Mouse (Mus musculus) hindbrain, embryonic 11.5 days (tissue): ENCODE data around the gene Myg1. TPM values are rescaled to one million over a fixed set of nuclear protein-coding genes. Genes with fewer than 3 reads are reported as not detected.

Source experiments
- ATAC-seq: fragments of 200-750 bp; cut with Nextera tagmentation; 2 replicates; pipeline ENCODE4 v1.8.0; 2017; ENCODE audit warnings: mild to moderate bottlenecking, moderate TSS enrichment, moderate library complexity; ENCODE audit not compliant: low FRiP score
- DNase-seq: peaks from one replicate; pipeline ENCODE4 v3.0.0-alpha.2; 2015; ENCODE audit warnings: low spot score
- H3K27ac ChIP-seq: fragments of 300-500 bp; sonication (generic); 2 replicates; pipeline ENCODE4 v1.5.1; 2014; ENCODE audit warnings: mild to moderate bottlenecking, low read depth, low read length
- H3K27me3 ChIP-seq: fragments of 300-500 bp; sonication (generic); 2 replicates; pipeline ENCODE4 v1.6.1; 2014; ENCODE audit warnings: mild to moderate bottlenecking, low read length, moderate library complexity, mixed read lengths; ENCODE audit not compliant: control insufficient read depth, insufficient read depth
- H3K36me3 ChIP-seq: fragments of 300-500 bp; sonication (generic); 2 replicates; pipeline ENCODE4 v1.6.1; 2014; ENCODE audit warnings: mild to moderate bottlenecking, low read length, moderate library complexity, mixed read lengths; ENCODE audit not compliant: control insufficient read depth, insufficient read depth
- H3K4me1 ChIP-seq: fragments of 300-500 bp; sonication (generic); replicated peaks from 2 replicates; pipeline ENCODE4 v1.6.1; 2014; ENCODE audit warnings: low read length, mixed read lengths; ENCODE audit not compliant: control insufficient read depth, insufficient read depth
- H3K4me2 ChIP-seq: fragments of 300-500 bp; sonication (generic); replicated peaks from 2 replicates; pipeline ENCODE4 v1.6.1; 2014; ENCODE audit warnings: mild to moderate bottlenecking, low read depth, low read length
- H3K4me3 ChIP-seq: fragments of 300-500 bp; sonication (generic); 2 replicates; pipeline ENCODE4 v1.5.1; 2014; ENCODE audit warnings: low read depth, low read length
- H3K9ac ChIP-seq: fragments of 300-500 bp; sonication (generic); 2 replicates; pipeline ENCODE4 v1.6.1; 2014; ENCODE audit warnings: low read depth, low read length
- H3K9me3 ChIP-seq: fragments of 300-500 bp; sonication (generic); 2 replicates; pipeline ENCODE4 v1.6.1; 2016; ENCODE audit warnings: low read length; ENCODE audit not compliant: control insufficient read depth
- WGBS: fragments of 180-500 bp; shearing (Covaris S2); extraction: QIAGEN DNeasy Blood & Tissue Kit; methylation state at CpG from one replicate; pipeline ENCODE4 v1.1.7; 2014; 5-methylcytosine and 5-hydroxymethylcytosine counted together
- polyA plus RNA-seq: library from polyadenylated mRNA; unstranded; fragments of >200 nt; fragmentation: Nextera tagmentation; extraction: Ambion mirVana; gene quantifications from 2 replicates; pipeline ENCODE4 v1.2.1, GENCODE M21; 2014

Myg1 gene
- polyA plus RNA-seq = 104 TPM in 2 replicates

GRCm38 (mm10) chr15:102331610-102332015 lies at the start of gene Myg1:
Gene Myg1 (plus strand): TSS chr15:102331709.
- H3K9ac ChIP-seq = peak within 1 kb of the TSS; percentile 69
- H3K4me2 ChIP-seq = peak within 1 kb of the TSS; percentile 72
- no peaks in the 10 kb centered on the region for H3K9me3 ChIP-seq
- peaks cover 6% of the 10 kb centered on the region for H3K4me1 ChIP-seq
- WGBS = 1% methylated on average over 30 of the region's 30 CpGs
- DNase-seq (peak; percentile 92), ATAC-seq (peak; percentile 96)
- H3K4me3 ChIP-seq = peak within 1 kb of the TSS; percentile 81
- H3K27me3 ChIP-seq = no peaks in the 10 kb centered on the region
- no peak within 1 kb of the TSS for H3K27ac ChIP-seq
- H3K36me3 ChIP-seq = no peaks in the 10 kb centered on the region

DNA sequence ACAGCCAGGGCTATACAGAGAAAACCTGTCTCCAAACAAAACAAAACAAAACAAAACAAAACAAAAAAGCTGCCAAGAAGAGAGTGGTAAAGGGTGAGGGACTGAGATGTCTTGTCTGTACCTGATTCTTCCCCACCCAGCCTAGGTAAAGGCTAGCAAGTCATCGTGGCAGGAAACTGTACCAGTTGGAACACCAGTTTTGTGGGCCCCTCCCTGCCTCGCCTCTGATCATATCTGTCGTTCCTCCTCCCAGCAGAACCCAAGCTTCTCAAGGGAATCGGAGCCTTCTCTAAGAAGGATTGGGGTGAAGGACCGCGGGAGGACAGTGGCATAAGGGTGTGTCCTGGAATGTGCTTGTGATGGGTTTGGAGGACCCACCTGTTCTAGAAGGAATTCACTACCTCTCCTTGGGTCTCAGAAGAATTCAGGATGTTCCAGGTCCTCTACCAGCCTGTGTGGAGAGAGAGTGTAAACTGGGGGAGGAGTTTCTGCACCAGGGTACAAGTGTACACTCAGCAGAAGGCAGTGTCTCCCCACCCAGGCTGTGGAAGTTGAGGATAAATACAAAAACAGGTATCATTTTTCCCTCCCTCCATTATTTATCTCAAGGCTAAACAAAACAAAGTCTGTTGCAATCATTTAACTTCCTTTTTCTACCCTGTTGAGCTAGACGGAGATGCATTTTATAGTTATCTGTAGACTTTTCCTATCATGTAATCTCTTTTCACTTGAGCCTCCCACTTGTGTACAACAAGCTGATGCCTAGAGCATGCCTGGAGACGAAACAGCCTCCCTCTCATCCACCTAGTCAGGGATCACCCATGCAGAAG lies 48.8 kb upstream of the Myg1 start:
- WGBS = 89% methylated on average over 8 of the region's 8 CpGs
- no peak overlapping the region for H3K9ac ChIP-seq
- DNase-seq (no peak), ATAC-seq (no peak)
- H3K36me3 ChIP-seq = 0 out of 2 replicates have a peak, but pooled peaks cover 4% of the 10 kb centered on the region
- H3K27me3 ChIP-seq = no peaks in the 10 kb centered on the region
- H3K9me3 ChIP-seq = no peaks in the 10 kb centered on the region
- no peak overlapping the region for H3K4me3 ChIP-seq
- no peak overlapping the region for H3K4me2 ChIP-seq
- no peak overlapping the region for H3K27ac ChIP-seq
- H3K4me1 ChIP-seq = peaks cover 5% of the 10 kb centered on the region; the same call in 1 of the 2 replicates

GRCm38 (mm10) chr15:102283648-102284047 lies 47.9 kb upstream of the Myg1 start:
- no peak overlapping the region for H3K4me2 ChIP-seq
- ATAC-seq (no peak), DNase-seq (no peak)
- no peaks in the 10 kb centered on the region for H3K9me3 ChIP-seq
- 85% methylated on average over 3 of the region's 3 CpGs for WGBS
- no peaks in the 10 kb centered on the region for H3K27me3 ChIP-seq
- 0 out of 2 replicates have a peak, but pooled peaks cover 4% of the 10 kb centered on the region for H3K36me3 ChIP-seq
- no peak overlapping the region for H3K27ac ChIP-seq
- H3K4me1 ChIP-seq = peaks cover 5% of the 10 kb centered on the region; the same call in 1 of the 2 replicates
- H3K9ac ChIP-seq = no peak overlapping the region
- no peak overlapping the region for H3K4me3 ChIP-seq

DNA sequence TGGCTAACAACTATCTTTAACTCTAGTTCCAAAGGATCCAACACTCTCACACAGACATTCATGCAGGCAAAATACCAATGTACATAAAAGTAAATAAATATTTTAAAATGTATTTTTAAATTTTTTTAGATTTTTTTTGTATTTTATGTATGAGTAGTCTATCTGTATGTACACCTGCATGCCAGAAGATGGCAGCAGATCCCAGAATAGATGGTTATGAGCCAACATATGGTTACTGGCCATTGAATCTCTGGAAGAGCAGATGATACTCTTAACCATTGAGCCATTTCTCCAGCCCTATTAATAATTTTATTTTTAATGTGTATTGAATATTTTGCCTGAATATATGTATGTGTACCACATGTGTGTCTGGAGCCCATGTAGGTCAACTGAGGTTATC lies 44.1 kb upstream of the Myg1 start:
- H3K9me3 ChIP-seq = no peaks in the 10 kb centered on the region
- H3K4me2 ChIP-seq = no peak overlapping the region
- ATAC-seq (no peak), DNase-seq (peak; percentile 40)
- H3K27me3 ChIP-seq = no peaks in the 10 kb centered on the region
- H3K36me3 ChIP-seq = no peaks in the 10 kb centered on the region
- no peaks in the 10 kb centered on the region for H3K4me1 ChIP-seq
- no peak overlapping the region for H3K27ac ChIP-seq
- no peak overlapping the region for H3K9ac ChIP-seq
- no peak overlapping the region for H3K4me3 ChIP-seq

- no peak within 1 kb of the TSS for H3K27ac ChIP-seq
Observed at GRCm38 (mm10) chr15:102295633-102296367, 35.7 kb upstream of the Myg1 start, which contains the start of gene Espl1. Gene Espl1 (plus strand): TSS chr15:102296266.

GRCm38 (mm10) chr15:102296368-102297006 lies 35.0 kb upstream of the Myg1 start:
- Histone ChIP-seq H3K36me3 (0 out of 2 replicates have a peak, but pooled peaks cover 10% of the 10 kb centered on the region), H3K9ac (peak overlapping the region; percentile 65), H3K27ac (no peak overlapping the region), H3K4me2 (peak overlapping the region; percentile 86), H3K4me1 (peaks cover 4% of the 10 kb centered on the region; the same call in 1 of the 2 replicates), H3K4me3 (peak overlapping the region; percentile 68), H3K9me3 (no peaks in the 10 kb centered on the region), H3K27me3 (no peaks in the 10 kb centered on the region)
- ATAC-seq (peak; percentile 70), DNase-seq (no peak)
- WGBS = 6% methylated on average over 24 of the region's 24 CpGs

More at GRCm38 (mm10) chr15:102295633-102296367, 35.7 kb upstream of the Myg1 start, which contains the start of gene Espl1:
- peak; percentile 97 for DNase-seq
- H3K4me1 ChIP-seq = peaks cover 4% of the 10 kb centered on the region; the same call in 1 of the 2 replicates
- 8% methylated on average over 25 of the region's 25 CpGs for WGBS
- H3K4me2 ChIP-seq = peak within 1 kb of the TSS; percentile 86
- no peaks in the 10 kb centered on the region for H3K9me3 ChIP-seq
- ATAC-seq = peak; percentile 99
- no peaks in the 10 kb centered on the region for H3K27me3 ChIP-seq
- H3K36me3 ChIP-seq = 0 out of 2 replicates have a peak, but pooled peaks cover 9% of the 10 kb centered on the region
- H3K4me3 ChIP-seq = peak within 1 kb of the TSS; percentile 68
- peak within 1 kb of the TSS; percentile 65 for H3K9ac ChIP-seq

GRCm38 (mm10) chr15:102302542-102302941 lies 29.0 kb upstream of the Myg1 start:
- no peaks in the 10 kb centered on the region for H3K9me3 ChIP-seq
- WGBS = 88% methylated on average over 6 of the region's 6 CpGs
- H3K27ac ChIP-seq = no peak overlapping the region
- H3K36me3 ChIP-seq = peaks cover 17% of the 10 kb centered on the region
- H3K9ac ChIP-seq = no peak overlapping the region
- H3K4me1 ChIP-seq = no peaks in the 10 kb centered on the region
- no peaks in the 10 kb centered on the region for H3K27me3 ChIP-seq
- H3K4me2 ChIP-seq = no peak overlapping the region
- DNase-seq = no peak
- no peak overlapping the region for H3K4me3 ChIP-seq
- ATAC-seq = no peak

DNA sequence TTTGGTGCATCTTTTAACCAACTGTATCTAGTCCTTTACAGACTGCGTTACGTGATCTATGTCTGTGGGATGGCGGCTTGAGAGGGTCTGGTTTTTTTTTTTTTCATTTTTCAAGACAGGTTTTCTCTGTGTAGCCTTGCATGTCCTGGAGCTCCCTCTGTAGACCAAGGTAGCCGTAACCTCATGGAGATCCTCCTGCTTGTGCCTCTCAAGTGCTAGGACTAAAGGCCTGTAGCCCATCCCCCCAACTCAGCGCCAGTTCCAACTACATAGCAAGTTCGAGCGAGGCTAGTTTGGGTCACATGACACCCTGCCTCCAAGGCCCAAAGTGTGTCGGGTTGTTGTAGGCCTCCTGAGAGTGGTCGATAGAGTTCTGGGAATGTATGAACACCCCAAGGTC lies 22.8 kb upstream of the Myg1 start:
- 87% methylated on average over 9 of the region's 9 CpGs for WGBS
- Histone ChIP-seq H3K4me1 (no peaks in the 10 kb centered on the region), H3K27me3 (no peaks in the 10 kb centered on the region), H3K27ac (no peak overlapping the region), H3K4me2 (no peak overlapping the region), H3K4me3 (no peak overlapping the region), H3K9me3 (no peaks in the 10 kb centered on the region), H3K9ac (no peak overlapping the region), H3K36me3 (peaks cover 10% of the 10 kb centered on the region)
- ATAC-seq (no peak), DNase-seq (no peak)
